In the genomic region with DNA sequence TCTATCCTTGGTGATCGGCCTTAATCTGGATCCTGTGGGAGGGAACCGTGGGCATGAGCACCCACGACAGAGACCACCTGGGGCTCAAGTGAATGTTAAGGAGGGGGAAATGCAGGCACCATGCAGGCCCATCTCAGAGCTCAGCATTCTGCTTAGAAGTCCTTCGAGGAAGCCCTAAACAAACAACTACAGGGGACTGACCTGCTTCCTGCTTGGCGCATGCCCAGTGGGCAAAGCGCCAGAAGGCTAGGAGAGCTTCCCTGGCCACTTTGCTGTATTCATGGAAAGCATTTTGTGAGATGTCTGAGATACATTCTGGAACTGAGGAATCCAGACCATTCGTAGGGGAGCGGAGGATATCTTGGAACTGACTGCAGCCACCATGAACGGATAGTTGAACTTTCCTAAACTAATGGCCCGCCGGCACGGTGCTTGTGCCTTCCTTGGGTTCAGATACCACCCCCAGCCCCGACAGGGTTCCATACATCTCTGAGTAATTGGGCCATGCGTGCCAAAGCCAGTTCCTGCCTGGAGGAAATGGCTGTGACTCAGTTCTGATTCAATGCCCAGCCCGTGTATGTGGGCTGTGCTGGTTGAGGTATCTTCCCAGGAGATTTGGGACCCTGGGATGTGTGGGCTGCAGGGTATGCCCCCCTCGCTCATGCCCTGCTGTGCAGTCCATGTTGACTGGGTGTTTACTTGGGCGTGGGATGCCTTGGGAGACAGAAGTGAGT, we compare ENCODE assay signal across 9 mouse cellular contexts.
DNase-seq lines count a peak whose midpoint lies in the region.
"Had no signal": no experiment of that assay in that cellular context is flagged by ENCODE, and none has a peak within 500 bp of the region (broad histone marks: within the 10 kb centered on the region; RNA-seq: fewer than 3 reads in every experiment).

No protein-coding gene starts in this region.

- H3K4me3 ChIP-seq in limb, embryonic 10.5 days, result no peak overlapping the region
- H3K4me3 ChIP-seq: forebrain, embryonic 12.5 days had no signal

- DNase-seq in gastrocnemius, postnatal 25 days, result peak; percentile 27
- DNase-seq in gastrocnemius, postnatal 4 days (ENCODE audit: low spot score in 2 of 2), result no peak
- DNase-seq in right cerebral cortex, adult 2 months (ENCODE audit: low spot score in 2 of 2), result peak; percentile 38 to 56
- no peak for DNase-seq in right cerebral cortex, postnatal 14 days
- DNase-seq in kidney, postnatal 10 days, result peak; percentile 76
- DNase-seq in telencephalon, adult 2 months (ENCODE audit: low read depth, low spot score), result peak; percentile 43
- no peak for DNase-seq in limb, embryonic 10.5 days (ENCODE audit: low spot score)
- DNase-seq in thymus, adult 18-20 months, result no peak

- H3K36me3 ChIP-seq in limb, embryonic 10.5 days, result no peaks in the 10 kb centered on the region
- H3K36me3 ChIP-seq: forebrain, embryonic 12.5 days had no signal

- H3K27ac ChIP-seq in limb, embryonic 10.5 days, result no peak overlapping the region
- H3K27ac ChIP-seq: forebrain, embryonic 12.5 days had no signal

- H3K4me1 ChIP-seq in limb, embryonic 10.5 days, result peaks cover 17% of the 10 kb centered on the region

- H3K9me3 ChIP-seq in limb, embryonic 10.5 days (replicated peaks), result no peaks in the 10 kb centered on the region
- H3K9me3 ChIP-seq: forebrain, embryonic 12.5 days had no signal

- 92% methylated on average over 17 of the region's 17 CpGs for WGBS in limb, embryonic 10.5 days

- H3K27me3 ChIP-seq in limb, embryonic 10.5 days (ENCODE audit: low read depth, poor library complexity, severe bottlenecking), result no peaks in the 10 kb centered on the region

Comparison
In these comparisons a context has a peak if more than half of its experiments do, and no peak if none do; other contexts are left out.
1. DNase-seq: peak in gastrocnemius, postnatal 25 days (single experiment), right cerebral cortex, adult 2 months (2 of 2), kidney, postnatal 10 days (single experiment) and telencephalon, adult 2 months (single experiment); none in gastrocnemius, postnatal 4 days (0 of 2), right cerebral cortex, postnatal 14 days (single experiment), limb, embryonic 10.5 days (single experiment) and thymus, adult 18-20 months (0 of 2).